Mouse (Mus musculus): ENCODE measurements around the gene Serpinf1.
"Not testable (repeated sequence)": the region's sequence is repeated elsewhere in the genome, so short reads cannot be mapped to it uniquely, and the experiment has no call there.

Gene Serpinf1

GRCm38 (mm10) chr11:75421375-75422012 lies 1.0 kb downstream of the Serpinf1 start:
- no peak for DNase-seq

GRCm38 (mm10) chr11:75420810-75421374 lies 1.6 kb downstream of the Serpinf1 start:
- no peak for DNase-seq

GRCm38 (mm10) chr11:75420037-75420436 lies 2.5 kb downstream of the Serpinf1 start:
- no peak for DNase-seq

- DNase-seq = no peak
Measured at GRCm38 (mm10) chr11:75415994-75416393, 6.5 kb downstream of the Serpinf1 start.

- DNase-seq = no peak
Measured at GRCm38 (mm10) chr11:75415096-75415495, 7.4 kb downstream of the Serpinf1 start.

- DNase-seq = no peak
Measured at GRCm38 (mm10) chr11:75410591-75410990, 11.9 kb downstream of the Serpinf1 start.

- no peak for DNase-seq
Measured at GRCm38 (mm10) chr11:75409679-75410575, 12.6 kb downstream of the Serpinf1 start.

- DNase-seq = no peak
Measured at GRCm38 (mm10) chr11:75406865-75407264, 15.6 kb downstream of the Serpinf1 start.

GRCm38 (mm10) chr11:75406104-75406503 lies 16.4 kb downstream of the Serpinf1 start:
- no peak for DNase-seq

GRCm38 (mm10) chr11:75404801-75405200 lies 17.7 kb downstream of the Serpinf1 start:
- peak; percentile 49 for DNase-seq

GRCm38 (mm10) chr11:75403301-75404052 lies 19.0 kb downstream of the Serpinf1 start:
- DNase-seq = no peak

- peak; percentile 37 for DNase-seq
Measured at GRCm38 (mm10) chr11:75402271-75402690, 20.2 kb downstream of the Serpinf1 start.

- peak; percentile 59 for DNase-seq
Measured at GRCm38 (mm10) chr11:75400099-75400498, 22.4 kb downstream of the Serpinf1 start.

- DNase-seq = peak; percentile 58
Measured at GRCm38 (mm10) chr11:75399411-75399841, 23.1 kb downstream of the Serpinf1 start.

GRCm38 (mm10) chr11:75397452-75397851 lies 25.0 kb downstream of the Serpinf1 start:
- no peak for DNase-seq

- DNase-seq = no peak
Measured at GRCm38 (mm10) chr11:75395611-75396010, 26.9 kb downstream of the Serpinf1 start.

GRCm38 (mm10) chr11:75383529-75383928 lies 39.0 kb downstream of the Serpinf1 start:
- not testable (repeated sequence) for DNase-seq

GRCm38 (mm10) chr11:75378786-75379185 lies 43.7 kb downstream of the Serpinf1 start:
- DNase-seq = not testable (repeated sequence)

- no peak for DNase-seq
Measured at GRCm38 (mm10) chr11:75377125-75377524, 45.4 kb downstream of the Serpinf1 start.
